Mouse (Mus musculus) megakaryocyte, embryonic 14.5 days (primary cell): ENCODE measurements around the gene Mre11a.

Experiments used
- FLI1 ChIP-seq: IDR thresholded peaks from 2 replicates; pipeline ENCODE4 v1.6.1; 2012; ENCODE audit warnings: low read length, inconsistent platforms, mixed read lengths
- GATA1 ChIP-seq: IDR thresholded peaks from 3 replicates; pipeline ENCODE4 v1.6.1; 2012; ENCODE audit warnings: mixed read lengths, low read length, inconsistent platforms, borderline replicate concordance

DNA sequence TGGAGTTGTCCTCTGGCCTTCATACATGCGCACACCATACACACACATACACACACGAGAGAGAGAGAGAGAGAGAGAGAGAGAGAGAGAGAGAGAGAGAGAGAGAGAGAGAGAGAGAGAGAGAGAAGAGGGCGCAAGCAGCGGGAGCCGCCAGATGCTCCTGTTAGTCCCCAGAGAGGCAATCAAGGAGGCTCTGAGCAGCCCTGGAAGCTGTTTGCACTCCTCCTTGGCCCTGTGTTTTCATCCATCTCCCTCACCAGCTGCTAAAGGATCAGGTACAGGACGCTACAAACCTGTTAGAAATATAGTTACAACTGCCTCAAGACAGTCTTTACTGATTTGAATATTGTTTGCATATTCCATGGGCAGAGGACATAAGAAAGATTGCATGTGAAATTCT is 14.6 kb upstream of the Mre11a start:
- TF ChIP-seq FLI1: no peak
- TF ChIP-seq GATA1: no peak
